Mouse (Mus musculus): Measurements from ENCODE around the gene Kiss1r.
"Not testable (repeated sequence)": the region's sequence is repeated elsewhere in the genome, so short reads cannot be mapped to it uniquely, and the experiment has no call there.

Gene Kiss1r

DNA sequence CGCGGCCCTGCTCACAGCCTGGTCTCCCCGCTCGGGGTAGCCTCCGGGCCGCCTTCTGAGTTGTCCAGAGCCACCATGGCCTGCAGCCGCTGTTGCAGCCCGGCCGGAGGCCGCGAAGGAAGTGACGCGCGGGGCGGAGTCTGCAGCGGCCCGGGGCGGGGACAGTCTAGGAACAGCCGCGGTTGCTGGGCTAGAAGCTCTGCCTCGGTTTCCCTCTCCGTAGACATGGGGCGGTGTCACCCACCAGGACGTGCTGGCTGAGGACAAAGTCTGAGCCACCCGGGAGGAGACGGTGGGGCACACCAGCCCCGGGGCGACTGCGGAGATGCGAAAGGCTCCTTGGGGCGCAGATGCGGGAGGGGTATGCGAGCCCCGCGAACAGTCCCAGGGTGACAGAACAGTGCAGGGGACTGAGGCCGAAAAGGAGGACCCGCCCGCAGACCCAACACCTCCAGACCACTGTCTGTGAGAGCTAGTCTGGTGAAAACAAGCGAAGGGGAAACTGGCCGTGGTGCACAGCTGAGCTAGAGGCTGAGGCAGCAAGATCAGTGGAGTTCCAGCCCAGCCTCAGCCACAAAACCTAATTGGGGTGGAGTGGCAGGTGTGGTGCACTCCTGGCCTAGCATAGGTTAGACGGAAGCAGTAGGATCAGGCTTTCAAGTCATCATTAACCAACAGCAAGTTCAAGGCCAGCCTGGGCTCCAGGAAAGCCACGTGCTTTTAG, at the start of gene Kiss1r:
Kiss1r (plus strand) TSS at position 164 of the 724 bp plus-strand sequence.
- DNase-seq (ENCODE audit: low spot score) = peak; percentile 77

GRCm38 (mm10) chr10:79871845-79872244, 44.9 kb upstream of the Kiss1r start:
- no peak for DNase-seq (ENCODE audit: low spot score)

DNA sequence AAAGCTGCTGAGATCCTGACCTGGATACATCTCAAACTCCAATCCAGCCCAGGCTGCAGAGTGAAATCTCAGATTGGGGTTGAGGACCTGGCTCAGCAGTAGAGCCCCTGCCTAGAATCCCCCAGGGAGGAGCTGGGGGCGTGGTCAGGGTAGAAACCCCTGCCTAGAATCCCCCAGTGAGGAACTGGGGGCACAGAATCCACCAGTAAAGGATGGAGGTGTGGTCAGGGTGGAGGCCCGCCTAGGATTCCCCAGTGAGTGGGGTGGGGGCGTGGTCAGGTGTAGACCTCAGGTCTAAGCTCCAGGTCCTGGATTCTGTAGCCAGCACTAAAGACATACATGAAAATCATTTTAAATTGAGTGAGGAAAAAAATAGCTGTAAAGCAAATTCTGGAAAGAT, 43.9 kb upstream of the Kiss1r start:
- no peak for DNase-seq (ENCODE audit: low spot score)

GRCm38 (mm10) chr10:79873313-79873712, 43.5 kb upstream of the Kiss1r start:
- no peak for DNase-seq (ENCODE audit: low spot score)

- DNase-seq (ENCODE audit: low spot score) = no peak
Observed at GRCm38 (mm10) chr10:79873715-79874289, 43.0 kb upstream of the Kiss1r start.

DNA sequence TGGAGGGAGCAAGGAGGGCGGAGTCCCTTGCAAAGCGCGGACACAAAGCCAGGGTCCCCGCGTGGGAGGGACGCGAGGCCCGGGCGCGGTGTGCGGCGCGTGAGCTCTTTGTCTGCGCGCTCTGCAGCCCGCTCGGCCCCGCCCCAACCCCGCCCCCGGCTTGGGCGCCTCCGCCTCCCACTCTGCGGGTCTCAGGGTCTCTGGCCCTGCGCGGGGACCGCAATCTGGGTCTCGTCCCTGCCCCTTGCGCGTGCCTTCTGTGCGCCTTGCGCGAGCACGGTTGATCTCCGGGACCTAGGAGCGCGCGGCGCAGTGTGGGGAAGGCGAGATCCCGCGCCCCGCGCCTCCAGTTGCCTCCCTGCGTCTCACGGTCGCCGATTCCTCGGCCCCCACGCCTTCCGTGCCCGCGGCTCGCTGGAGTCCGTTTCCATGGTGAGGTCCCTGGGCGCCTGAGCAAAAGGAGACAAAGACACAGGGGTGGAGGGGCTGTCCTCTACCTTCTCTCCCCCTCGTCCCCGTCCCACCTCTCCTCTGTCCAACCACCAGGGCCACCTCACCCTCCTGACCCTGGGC, 42.4 kb upstream of the Kiss1r start, which contains the start of the genes Prtn3 and Plppr3:
Prtn3 (plus strand) TSS at position 187 of the 573 bp plus-strand sequence.
Plppr3 (minus strand) TSS at position 345 of the 573 bp plus-strand sequence.
- DNase-seq (ENCODE audit: low spot score) = no peak

- no peak for DNase-seq (ENCODE audit: low spot score)
Observed at GRCm38 (mm10) chr10:79877174-79877573, 39.6 kb upstream of the Kiss1r start.

- no peak for DNase-seq (ENCODE audit: low spot score)
Observed at GRCm38 (mm10) chr10:79877757-79878156, 39.0 kb upstream of the Kiss1r start.

GRCm38 (mm10) chr10:79879527-79879926, 37.2 kb upstream of the Kiss1r start:
- DNase-seq (ENCODE audit: low spot score) = no peak

DNA sequence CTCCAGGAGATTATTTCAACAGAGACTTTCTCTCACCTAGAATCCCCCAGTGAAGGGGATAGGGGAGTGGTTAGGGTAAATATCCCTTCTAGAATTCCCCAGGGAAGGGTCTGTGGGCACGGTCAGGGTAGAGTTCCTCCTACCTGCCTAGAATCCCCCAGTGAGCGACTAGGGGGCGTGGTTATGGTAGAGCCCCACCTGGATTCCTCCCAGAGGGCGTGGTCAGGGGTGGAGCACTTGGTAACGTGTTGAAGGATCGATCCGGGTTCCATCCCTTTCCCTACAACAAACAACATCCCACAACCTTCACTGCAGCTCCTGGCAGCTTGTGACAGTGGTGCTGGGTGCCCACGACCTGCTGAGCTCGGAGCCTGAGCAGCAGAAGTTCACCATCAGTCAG, 36.0 kb upstream of the Kiss1r start:
- no peak for DNase-seq (ENCODE audit: low spot score)

GRCm38 (mm10) chr10:79881981-79882380, 34.8 kb upstream of the Kiss1r start:
- no peak for DNase-seq (ENCODE audit: low spot score)

GRCm38 (mm10) chr10:79883297-79884084, 33.3 kb upstream of the Kiss1r start:
- DNase-seq (ENCODE audit: low spot score) = peak; percentile 67

- DNase-seq (ENCODE audit: low spot score) = no peak
Observed at GRCm38 (mm10) chr10:79884446-79884845, 32.3 kb upstream of the Kiss1r start.

DNA sequence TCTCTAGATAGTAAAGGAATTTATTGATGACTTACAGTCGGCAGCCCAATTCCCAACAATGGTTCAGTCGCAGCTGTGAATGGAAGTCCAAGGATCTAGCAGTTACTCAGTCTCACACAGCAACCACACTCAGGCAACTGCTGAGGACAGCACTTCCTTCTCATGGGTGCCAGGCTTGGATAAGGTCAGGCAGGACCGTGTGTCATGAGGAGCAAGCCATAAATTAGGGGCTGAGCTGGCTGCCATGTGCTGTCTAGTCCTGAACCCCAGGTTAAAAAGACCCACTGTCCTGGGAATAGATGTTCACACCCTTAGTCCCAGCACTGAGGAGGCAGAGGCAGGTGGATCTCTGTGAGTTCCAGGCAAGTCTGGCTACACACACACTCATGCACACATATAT, 31.8 kb upstream of the Kiss1r start:
- not testable (repeated sequence) for DNase-seq (ENCODE audit: low spot score)

DNA sequence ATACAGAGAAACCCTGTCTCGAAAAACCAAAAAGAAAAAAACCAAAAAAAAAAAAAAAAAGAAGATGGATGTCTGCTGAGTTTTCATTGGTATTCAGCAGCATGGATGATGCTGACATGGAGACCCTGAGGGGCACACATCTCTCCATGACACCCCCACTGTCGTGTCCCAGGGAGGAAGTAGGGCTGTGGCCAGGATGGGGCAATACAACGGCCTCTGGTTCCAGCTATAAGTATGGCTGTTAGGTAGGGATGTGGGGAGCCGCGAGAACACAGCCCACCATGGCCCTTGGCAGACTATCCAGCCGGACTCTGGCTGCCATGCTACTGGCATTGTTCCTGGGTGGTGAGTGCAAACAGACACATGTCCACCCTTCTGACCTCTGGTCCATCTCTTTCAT, 30.7 kb upstream of the Kiss1r start, which contains the start of gene Elane:
Elane (plus strand) TSS at position 194 of the 400 bp plus-strand sequence.
- DNase-seq (ENCODE audit: low spot score) = no peak

- no peak for DNase-seq (ENCODE audit: low spot score)
Observed at GRCm38 (mm10) chr10:79886611-79887010, 30.2 kb upstream of the Kiss1r start.

GRCm38 (mm10) chr10:79889386-79889785, 27.4 kb upstream of the Kiss1r start:
- DNase-seq (ENCODE audit: low spot score) = no peak

- DNase-seq (ENCODE audit: low spot score) = no peak
Observed at GRCm38 (mm10) chr10:79890670-79891069, 26.1 kb upstream of the Kiss1r start, which contains the start of gene Cfd. TSS of gene Cfd (plus strand) at chr10:79890853.

DNA sequence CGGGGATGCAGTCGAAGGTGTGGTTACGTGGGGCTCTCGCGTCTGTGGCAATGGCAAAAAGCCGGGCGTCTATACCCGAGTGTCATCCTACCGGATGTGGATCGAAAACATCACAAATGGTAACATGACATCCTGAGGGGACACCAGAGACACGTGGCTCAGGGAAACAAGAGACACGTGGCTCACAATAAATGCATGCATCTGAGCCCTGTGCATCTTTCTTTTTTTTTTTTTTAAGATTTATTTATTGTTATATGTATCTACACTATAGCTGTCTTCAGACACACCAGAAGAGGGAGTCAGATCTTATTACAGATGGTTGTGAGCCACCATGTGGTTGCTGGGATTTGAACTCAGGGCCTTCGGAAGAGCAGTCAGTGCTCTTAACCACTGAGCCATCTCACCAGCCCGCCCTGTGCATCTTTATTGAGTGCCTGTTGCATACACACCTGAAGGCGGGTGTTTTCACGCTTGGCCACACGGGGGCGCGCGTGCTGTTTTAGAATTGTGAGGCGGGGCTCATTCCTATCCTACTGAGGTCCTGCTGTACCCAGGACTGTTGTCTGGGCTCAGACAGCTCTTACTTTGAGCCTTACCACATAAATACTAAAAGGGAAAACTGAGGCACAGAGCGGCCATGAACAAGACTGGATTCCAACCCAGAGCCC, 24.2 kb upstream of the Kiss1r start:
- DNase-seq (ENCODE audit: low spot score) = not testable (repeated sequence)

DNA sequence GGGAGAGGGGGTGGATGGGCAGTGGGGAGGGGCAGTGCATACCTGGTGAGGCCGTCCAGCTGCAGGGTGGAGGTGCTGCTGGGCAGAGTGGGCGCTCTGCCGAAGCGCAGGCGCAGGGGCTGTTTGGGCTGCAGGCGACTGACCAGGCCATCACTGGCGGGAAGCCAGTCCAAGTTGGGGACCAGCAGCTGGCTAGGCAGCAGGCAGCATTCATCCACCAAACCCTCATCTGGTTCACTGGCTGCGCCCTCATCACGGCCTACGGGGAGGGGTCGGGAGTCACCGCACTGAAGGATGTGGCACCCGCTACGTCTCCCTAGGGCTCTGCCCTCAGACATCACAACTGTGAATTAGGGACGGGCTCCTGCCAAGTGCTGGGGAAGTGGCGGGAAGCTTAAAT, 20.5 kb upstream of the Kiss1r start:
- no peak for DNase-seq (ENCODE audit: low spot score)

GRCm38 (mm10) chr10:79896814-79897213, 20.0 kb upstream of the Kiss1r start:
- no peak for DNase-seq (ENCODE audit: low spot score)

Data from testis, postnatal 14 days (tissue).